Mouse (Mus musculus) embryonic facial prominence, embryonic 11.5 days (tissue): ENCODE results near the gene Dusp22. TPM values are rescaled to one million over a fixed set of nuclear protein-coding genes. Genes with fewer than 3 reads are reported as not detected.

Source experiments
- ATAC-seq: fragments of 200-750 bp; cut with Nextera tagmentation; replicated peaks from 2 replicates; pipeline ENCODE4 v1.8.0; 2017; ENCODE audit warnings: low read depth; ENCODE audit not compliant: insufficient number of reproducible peaks, low FRiP score, low TSS enrichment
- DNase-seq: peaks from one replicate; pipeline ENCODE4 v3.0.0-alpha.2; 2015; ENCODE audit warnings: low spot score
- H3K27ac ChIP-seq: fragments of 300-500 bp; sonication (generic); replicated peaks from 2 replicates; pipeline ENCODE4 v1.5.1; 2014; ENCODE audit warnings: mild to moderate bottlenecking, low read depth, low read length, control low read depth
- H3K27me3 ChIP-seq: fragments of 300-500 bp; sonication (generic); 2 replicates; pipeline ENCODE4 v1.6.1; 2014; ENCODE audit warnings: mild to moderate bottlenecking, low read length, moderate library complexity, mixed read lengths; ENCODE audit not compliant: control insufficient read depth, insufficient read depth
- H3K36me3 ChIP-seq: fragments of 300-500 bp; sonication (generic); replicated peaks from 2 replicates; pipeline ENCODE4 v1.6.1; 2014; ENCODE audit warnings: low read depth, mild to moderate bottlenecking, low read length, moderate library complexity, mixed read lengths; ENCODE audit not compliant: control insufficient read depth, insufficient read depth
- H3K4me1 ChIP-seq: fragments of 300-500 bp; sonication (generic); 2 replicates; pipeline ENCODE4 v1.6.1; 2014; ENCODE audit warnings: low read length, mixed read lengths; ENCODE audit not compliant: control insufficient read depth, insufficient read depth
- H3K4me2 ChIP-seq: fragments of 300-500 bp; sonication (generic); 2 replicates; pipeline ENCODE4 v1.6.1; 2014; ENCODE audit warnings: low read depth, mild to moderate bottlenecking, control low read depth, low read length, moderate library complexity
- H3K4me3 ChIP-seq: fragments of 300-500 bp; sonication (generic); 2 replicates; pipeline ENCODE4 v1.5.1; 2014; ENCODE audit warnings: low read depth, low read length, control low read depth
- H3K9ac ChIP-seq: fragments of 300-500 bp; sonication (generic); replicated peaks from 2 replicates; pipeline ENCODE4 v1.6.1; 2014; ENCODE audit warnings: mild to moderate bottlenecking, control low read depth, low read length
- H3K9me3 ChIP-seq: fragments of 300-500 bp; sonication (generic); replicated peaks from 2 replicates; pipeline ENCODE4 v1.6.1; 2016; ENCODE audit warnings: mild to moderate bottlenecking, low read length, inconsistent platforms, mixed read lengths; ENCODE audit not compliant: control insufficient read depth
- WGBS: fragments of 180-500 bp; shearing (Covaris S2); extraction: QIAGEN DNeasy Blood & Tissue Kit; methylation state at CpG from one replicate; pipeline ENCODE4 v1.1.7; 2014; 5-methylcytosine and 5-hydroxymethylcytosine counted together
- polyA plus RNA-seq: library from polyadenylated mRNA; unstranded; fragments of >200 nt; fragmentation: Nextera tagmentation; extraction: Ambion mirVana; gene quantifications from 2 replicates; pipeline ENCODE4 v1.2.1, GENCODE M21; 2014

The Dusp22 gene
- polyA plus RNA-seq, 1 experiment from 2014 or later: 20.3 TPM

- Histone ChIP-seq H3K4me1 (no peaks in the 10 kb centered on the region), H3K36me3 (no peaks in the 10 kb centered on the region), H3K9ac (no peak overlapping the region), H3K4me2 (no peak overlapping the region), H3K27me3 (no peaks in the 10 kb centered on the region), H3K27ac (no peak overlapping the region), H3K4me3 (no peak overlapping the region), H3K9me3 (no peaks in the 10 kb centered on the region)
- ATAC-seq (no peak), DNase-seq (no peak)
- WGBS: 86% methylated on average over 3 of the region's 3 CpGs
Measured at GRCm38 (mm10) chr13:30713621-30714020, 53.8 kb downstream of the Dusp22 start.

- Histone ChIP-seq H3K27me3 (no peaks in the 10 kb centered on the region), H3K27ac (no peak overlapping the region), H3K9me3 (no peaks in the 10 kb centered on the region), H3K4me3 (no peak overlapping the region), H3K4me1 (no peaks in the 10 kb centered on the region), H3K9ac (no peak overlapping the region), H3K4me2 (no peak overlapping the region), H3K36me3 (no peaks in the 10 kb centered on the region)
- ATAC-seq (no peak), DNase-seq (no peak)
- 86% methylated on average over 6 of the region's 6 CpGs for WGBS
Measured at GRCm38 (mm10) chr13:30714552-30714951, 54.8 kb downstream of the Dusp22 start.

- H3K4me2 ChIP-seq: no peak overlapping the region
- no peak overlapping the region for H3K27ac ChIP-seq
- H3K4me1 ChIP-seq: no peaks in the 10 kb centered on the region
- no peaks in the 10 kb centered on the region for H3K27me3 ChIP-seq
- ATAC-seq (no peak), DNase-seq (no peak)
- WGBS: 85% methylated on average over 7 of the region's 7 CpGs
- no peaks in the 10 kb centered on the region for H3K36me3 ChIP-seq
- no peak overlapping the region for H3K4me3 ChIP-seq
- no peaks in the 10 kb centered on the region for H3K9me3 ChIP-seq
- no peak overlapping the region for H3K9ac ChIP-seq
Measured at GRCm38 (mm10) chr13:30715060-30715459, 55.3 kb downstream of the Dusp22 start.

DNA sequence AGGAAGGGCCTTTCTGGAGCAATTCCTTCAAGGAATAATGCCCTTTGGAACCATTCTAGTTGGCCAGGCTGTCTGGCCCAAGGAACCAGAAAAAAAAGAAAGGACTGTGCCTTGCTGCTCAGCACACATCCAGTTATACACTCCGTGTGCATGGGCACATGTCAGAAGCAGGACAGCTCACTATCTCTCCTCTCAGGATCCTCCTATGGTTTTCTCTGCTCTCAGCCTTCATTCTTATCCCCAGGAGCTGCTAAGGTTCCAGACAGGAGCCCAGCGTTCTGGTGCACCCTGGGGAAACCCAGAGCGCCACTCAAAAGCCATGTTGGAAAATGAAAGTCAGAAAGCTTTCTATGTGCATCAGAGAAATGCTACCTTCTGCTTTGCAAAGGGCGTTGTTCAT lies 55.8 kb downstream of the Dusp22 start:
- no peaks in the 10 kb centered on the region for H3K27me3 ChIP-seq
- H3K4me1 ChIP-seq: no peaks in the 10 kb centered on the region
- no peaks in the 10 kb centered on the region for H3K9me3 ChIP-seq
- no peak for ATAC-seq
- no peak overlapping the region for H3K9ac ChIP-seq
- no peak overlapping the region for H3K27ac ChIP-seq
- DNase-seq: no peak
- H3K4me3 ChIP-seq: no peak overlapping the region
- H3K36me3 ChIP-seq: no peaks in the 10 kb centered on the region
- 77% methylated on average over 4 of the region's 4 CpGs for WGBS
- no peak overlapping the region for H3K4me2 ChIP-seq

GRCm38 (mm10) chr13:30716611-30717010 lies 56.8 kb downstream of the Dusp22 start:
- DNase-seq (no peak), ATAC-seq (no peak)
- no peaks in the 10 kb centered on the region for H3K36me3 ChIP-seq
- no peaks in the 10 kb centered on the region for H3K4me1 ChIP-seq
- H3K27ac ChIP-seq: no peak overlapping the region
- H3K4me3 ChIP-seq: no peak overlapping the region
- H3K4me2 ChIP-seq: no peak overlapping the region
- H3K9me3 ChIP-seq: no peaks in the 10 kb centered on the region
- no peak overlapping the region for H3K9ac ChIP-seq
- no peaks in the 10 kb centered on the region for H3K27me3 ChIP-seq
- WGBS: 74% methylated on average over 5 of the region's 5 CpGs

GRCm38 (mm10) chr13:30722601-30723000 lies 62.8 kb downstream of the Dusp22 start:
- Histone ChIP-seq H3K9ac (no peak overlapping the region), H3K9me3 (no peaks in the 10 kb centered on the region), H3K27ac (no peak overlapping the region), H3K36me3 (no peaks in the 10 kb centered on the region), H3K4me2 (no peak overlapping the region), H3K4me1 (0 out of 2 replicates have a peak, but pooled peaks cover 4% of the 10 kb centered on the region), H3K4me3 (no peak overlapping the region), H3K27me3 (no peaks in the 10 kb centered on the region)
- peak; percentile 46 for DNase-seq
- ATAC-seq: no peak
- 5% methylated on average over 7 of the region's 7 CpGs for WGBS

DNA sequence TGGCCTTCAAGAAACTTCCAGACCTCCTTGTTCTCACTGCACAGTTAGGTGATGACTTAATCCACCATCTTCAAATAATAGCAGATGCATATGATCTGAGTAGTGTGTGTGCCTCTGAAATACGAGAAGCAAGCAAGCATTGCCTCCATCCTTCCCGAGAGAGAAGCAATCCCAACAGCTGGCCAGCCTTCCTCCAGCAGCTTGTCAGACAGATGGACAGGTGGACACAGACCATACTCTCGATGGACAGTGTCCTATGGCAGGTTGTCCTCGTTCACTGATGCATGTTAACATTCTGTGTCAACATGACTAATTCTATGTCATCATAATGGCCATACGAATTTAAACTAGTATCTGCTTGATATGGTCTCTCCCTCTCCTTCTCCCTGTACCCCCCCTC lies 63.5 kb downstream of the Dusp22 start:
- 0 out of 2 replicates have a peak, but pooled peaks cover 4% of the 10 kb centered on the region for H3K4me1 ChIP-seq
- no peak overlapping the region for H3K4me3 ChIP-seq
- no peak overlapping the region for H3K27ac ChIP-seq
- ATAC-seq: peak; percentile 6; the same call in 1 of the 2 replicates
- H3K4me2 ChIP-seq: no peak overlapping the region
- no peaks in the 10 kb centered on the region for H3K27me3 ChIP-seq
- H3K9me3 ChIP-seq: no peaks in the 10 kb centered on the region
- no peaks in the 10 kb centered on the region for H3K36me3 ChIP-seq
- H3K9ac ChIP-seq: no peak overlapping the region
- WGBS: 37% methylated on average over 5 of the region's 5 CpGs
- no peak for DNase-seq

DNA sequence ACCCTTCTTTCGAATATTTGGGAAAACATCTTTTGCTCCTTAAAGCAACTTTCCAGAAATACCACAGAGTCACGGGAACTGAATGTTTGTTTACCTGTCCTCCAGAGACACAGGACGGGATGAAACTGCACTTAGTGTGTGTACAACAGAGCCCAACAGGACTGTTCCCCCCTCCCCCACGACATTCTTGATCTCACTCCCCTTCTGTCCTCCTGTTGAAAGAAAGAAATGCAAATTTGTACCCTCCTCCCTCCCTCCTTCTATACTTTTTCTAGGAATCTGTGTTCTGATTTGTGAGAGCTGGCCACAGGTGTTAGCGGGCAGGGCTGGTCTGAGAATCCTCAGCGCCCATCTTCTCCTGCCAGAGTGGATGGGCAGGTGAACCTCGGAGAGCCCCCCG lies 64.1 kb downstream of the Dusp22 start:
- no peak overlapping the region for H3K4me2 ChIP-seq
- WGBS: 54% methylated on average over 8 of the region's 8 CpGs
- H3K27ac ChIP-seq: no peak overlapping the region
- ATAC-seq (no peak), DNase-seq (no peak)
- H3K36me3 ChIP-seq: no peaks in the 10 kb centered on the region
- no peak overlapping the region for H3K9ac ChIP-seq
- H3K4me3 ChIP-seq: no peak overlapping the region
- no peaks in the 10 kb centered on the region for H3K27me3 ChIP-seq
- no peaks in the 10 kb centered on the region for H3K9me3 ChIP-seq
- 0 out of 2 replicates have a peak, but pooled peaks cover 4% of the 10 kb centered on the region for H3K4me1 ChIP-seq
